Comparison of ENCODE assay signal across 24 mouse cellular contexts in genomic region chr2:142715186-142715911, GRCm38 (mm10).
A peak's percentile ranks its signal among the peaks of the same experiment; 100 is the strongest.
DNase-seq lines count a peak whose midpoint lies in the region; ATAC-seq lines count a peak whose summit lies in the region.
"Had no signal": no experiment of that assay in that cellular context is flagged by ENCODE, and none has a peak within 500 bp of the region (broad histone marks: within the 10 kb centered on the region; RNA-seq: fewer than 3 reads in every experiment).

No protein-coding gene starts in this region.

- no peaks in the 10 kb centered on the region for H3K9me3 ChIP-seq in hindbrain, embryonic 11.5 days (ENCODE audit: control insufficient read depth, low read length)
- H3K9me3 ChIP-seq in hindbrain, embryonic 13.5 days: no peaks in the 10 kb centered on the region
- H3K9me3 ChIP-seq in neural tube, embryonic 12.5 days: no peaks in the 10 kb centered on the region
- H3K9me3 ChIP-seq: forebrain, embryonic 13.5 days; intestine, embryonic 15.5 days; liver, embryonic 13.5 days had no signal

- 63% methylated on average over 1 of the region's 1 CpGs for WGBS in hindbrain, embryonic 11.5 days
- 50% methylated on average over 1 of the region's 1 CpGs for WGBS in hindbrain, embryonic 13.5 days
- WGBS in neural tube, embryonic 12.5 days: 46% methylated on average over 1 of the region's 1 CpGs

- no peaks in the 10 kb centered on the region; the same call in 1 of the 2 replicates for H3K4me1 ChIP-seq in hindbrain, embryonic 11.5 days (replicated peaks; ENCODE audit: control insufficient read depth, insufficient read depth, low read length)
- no peaks in the 10 kb centered on the region for H3K4me1 ChIP-seq in hindbrain, embryonic 13.5 days (replicated peaks)
- peaks cover 6% of the 10 kb centered on the region; the same call in 1 of the 2 replicates for H3K4me1 ChIP-seq in neural tube, embryonic 12.5 days
- H3K4me1 ChIP-seq: forebrain, embryonic 13.5 days; intestine, embryonic 15.5 days; liver, embryonic 13.5 days had no signal

- H3K4me2 ChIP-seq in hindbrain, embryonic 11.5 days (replicated peaks; ENCODE audit: low read depth, low read length): no peak overlapping the region
- H3K4me2 ChIP-seq in hindbrain, embryonic 13.5 days: no peak overlapping the region
- no peak overlapping the region for H3K4me2 ChIP-seq in neural tube, embryonic 12.5 days (replicated peaks)
- H3K4me2 ChIP-seq: forebrain, embryonic 13.5 days; heart, embryonic 11.5 days; hindbrain, embryonic 14.5 days; intestine, embryonic 15.5 days; liver, embryonic 13.5 days; lung, embryonic 14.5 days had no signal

- ATAC-seq in hindbrain, embryonic 11.5 days (ENCODE audit: low FRiP score): peak; percentile 84
- no peak for ATAC-seq in hindbrain, embryonic 13.5 days (ENCODE audit: low FRiP score)
- peak; percentile 90 for ATAC-seq in neural tube, embryonic 12.5 days (ENCODE audit: low FRiP score, low read depth)
- ATAC-seq: forebrain, embryonic 13.5 days; intestine, embryonic 15.5 days had no signal

- no peak overlapping the region for H3K27ac ChIP-seq in hindbrain, embryonic 11.5 days (ENCODE audit: low read depth, low read length)
- H3K27ac ChIP-seq in hindbrain, embryonic 13.5 days: no peak overlapping the region
- no peak overlapping the region for H3K27ac ChIP-seq in neural tube, embryonic 12.5 days
- H3K27ac ChIP-seq: forebrain, embryonic 13.5 days; gastrocnemius, adult 2 months; hindbrain, embryonic 14.5 days; intestine, embryonic 15.5 days; left cerebral cortex, adult 2 months; liver, embryonic 13.5 days had no signal

- peak; percentile 44 for DNase-seq in heart, adult 11 months
- no peak for DNase-seq in heart, postnatal 4 days
- DNase-seq in hindbrain, embryonic 11.5 days (ENCODE audit: low spot score): peak; percentile 19
- no peak for DNase-seq in neural tube, embryonic 10.5 days (ENCODE audit: extremely low spot score, low spot score)
- DNase-seq in thymus, postnatal 36 days: no peak
- DNase-seq in cerebellum, postnatal 14 days: no peak
- DNase-seq: adrenal gland, postnatal 36 days; cerebellum, adult 11 months; cerebellum, adult 9-11 months; gastrocnemius, adult 2 months; kidney, adult 8-10 months; kidney, postnatal 10 days; liver, embryonic 13.5 days; lung, embryonic 14.5 days; right cerebral cortex, postnatal 25 days; spleen, adult 18-20 months; thymus, postnatal 14 days had no signal

- H3K36me3 ChIP-seq in hindbrain, embryonic 11.5 days (ENCODE audit: control insufficient read depth, insufficient read depth, low read length): no peaks in the 10 kb centered on the region
- H3K36me3 ChIP-seq in hindbrain, embryonic 13.5 days: peaks cover 16% of the 10 kb centered on the region
- H3K36me3 ChIP-seq in neural tube, embryonic 12.5 days: peaks cover 13% of the 10 kb centered on the region
- H3K36me3 ChIP-seq: intestine, embryonic 15.5 days had no signal

- no peak overlapping the region for H3K9ac ChIP-seq in hindbrain, embryonic 11.5 days (ENCODE audit: low read depth, low read length)
- no peak overlapping the region for H3K9ac ChIP-seq in hindbrain, embryonic 13.5 days
- H3K9ac ChIP-seq in neural tube, embryonic 12.5 days: no peak overlapping the region
- H3K9ac ChIP-seq: forebrain, embryonic 13.5 days; hindbrain, embryonic 14.5 days; intestine, embryonic 15.5 days; liver, embryonic 13.5 days; lung, embryonic 14.5 days had no signal

- no peaks in the 10 kb centered on the region for H3K27me3 ChIP-seq in hindbrain, embryonic 11.5 days (ENCODE audit: control insufficient read depth, insufficient read depth, low read length)
- no peaks in the 10 kb centered on the region for H3K27me3 ChIP-seq in hindbrain, embryonic 13.5 days
- no peaks in the 10 kb centered on the region for H3K27me3 ChIP-seq in neural tube, embryonic 12.5 days (replicated peaks)
- H3K27me3 ChIP-seq: forebrain, embryonic 13.5 days; intestine, embryonic 15.5 days; liver, embryonic 13.5 days had no signal

- H3K4me3 ChIP-seq in hindbrain, embryonic 11.5 days (ENCODE audit: low read depth, low read length): no peak overlapping the region
- no peak overlapping the region for H3K4me3 ChIP-seq in hindbrain, embryonic 13.5 days
- no peak overlapping the region for H3K4me3 ChIP-seq in neural tube, embryonic 12.5 days
- H3K4me3 ChIP-seq: forebrain, embryonic 13.5 days; gastrocnemius, adult 2 months; intestine, embryonic 15.5 days; left cerebral cortex, adult 2 months; liver, embryonic 13.5 days had no signal

Comparison
In these comparisons a context has a peak if more than half of its experiments do, and no peak if none do; other contexts are left out.
1. DNase-seq: peak in heart, adult 11 months (single experiment) and hindbrain, embryonic 11.5 days (single experiment); none in heart, postnatal 4 days (single experiment), neural tube, embryonic 10.5 days (single experiment), thymus, postnatal 36 days (0 of 2) and cerebellum, postnatal 14 days (0 of 2).